Mouse (Mus musculus) forebrain, postnatal 0 days (tissue): ENCODE data around the gene Fxyd1. TPM values are rescaled to one million over a fixed set of nuclear protein-coding genes. Genes with fewer than 3 reads are reported as not detected.

Experiments used
- ATAC-seq: fragments of 200-750 bp; cut with Nextera tagmentation; 2 replicates; pipeline ENCODE4 v1.8.0; 2017; ENCODE audit warnings: mild to moderate bottlenecking, moderate library complexity
- DNase-seq: peaks from one replicate; pipeline ENCODE4 v3.0.0-alpha.2; 2015
- H3K27ac ChIP-seq: fragments of 300-500 bp; sonication (generic); 2 replicates; pipeline ENCODE4 v1.5.1; 2014; ENCODE audit warnings: low read depth, mild to moderate bottlenecking, antibody characterized with exemption, low read length, moderate library complexity, mixed read lengths
- H3K27me3 ChIP-seq: fragments of 300-500 bp; sonication (generic); 2 replicates; pipeline ENCODE4 v1.6.1; 2014; ENCODE audit warnings: mild to moderate bottlenecking, low read length, mixed read lengths; ENCODE audit not compliant: insufficient read depth
- H3K36me3 ChIP-seq: fragments of 300-500 bp; sonication (generic); 2 replicates; pipeline ENCODE4 v1.6.1; 2014; ENCODE audit warnings: mild to moderate bottlenecking, moderate library complexity; ENCODE audit not compliant: insufficient read depth
- H3K4me1 ChIP-seq: fragments of 300-500 bp; sonication (generic); 2 replicates; pipeline ENCODE4 v1.6.1; 2014; ENCODE audit warnings: antibody characterized with exemption; ENCODE audit not compliant: insufficient read depth
- H3K4me2 ChIP-seq: fragments of 300-500 bp; sonication (generic); 2 replicates; pipeline ENCODE4 v1.6.1; 2014; ENCODE audit warnings: low read depth, mild to moderate bottlenecking, moderate library complexity
- H3K4me3 ChIP-seq: fragments of 300-500 bp; sonication (generic); 2 replicates; pipeline ENCODE4 v1.5.1; 2014; ENCODE audit warnings: low read depth, low read length, mixed read lengths
- H3K9ac ChIP-seq: fragments of 300-500 bp; sonication (generic); 2 replicates; pipeline ENCODE4 v1.6.1; 2014; ENCODE audit warnings: mild to moderate bottlenecking
- H3K9me3 ChIP-seq: fragments of 300-500 bp; sonication (generic); 2 replicates; pipeline ENCODE4 v1.6.1; 2016; ENCODE audit warnings: low read length
- CTCF ChIP-seq: sonication (generic); IDR thresholded peaks from 2 replicates; pipeline ENCODE4 v1.5.1; 2016; ENCODE audit warnings: antibody characterized with exemption, control low read depth, low read depth
- WGBS: fragments of 180-500 bp; shearing (Covaris S2); extraction: QIAGEN DNeasy Blood & Tissue Kit; methylation state at CpG from one replicate; pipeline ENCODE4 v1.1.7; 2014; 5-methylcytosine and 5-hydroxymethylcytosine counted together
- polyA plus RNA-seq: library from polyadenylated mRNA; unstranded; fragments of >200 nt; fragmentation: Nextera tagmentation; extraction: Ambion mirVana; gene quantifications from 2 replicates; pipeline ENCODE4 v1.2.1, GENCODE M21; 2015
- total RNA-seq: library from RNA; depleted of rRNA; stranded (reverse); fragments of >200 nt; gene quantifications from 2 replicates; pipeline ENCODE4 v1.2.3, GENCODE M21; 2014; rRNA removed

Gene Fxyd1
- total RNA-seq (14.9 and 19.5 TPM in 2 replicates), polyA plus RNA-seq (56.8 and 66.3 TPM in 2 replicates)

DNA sequence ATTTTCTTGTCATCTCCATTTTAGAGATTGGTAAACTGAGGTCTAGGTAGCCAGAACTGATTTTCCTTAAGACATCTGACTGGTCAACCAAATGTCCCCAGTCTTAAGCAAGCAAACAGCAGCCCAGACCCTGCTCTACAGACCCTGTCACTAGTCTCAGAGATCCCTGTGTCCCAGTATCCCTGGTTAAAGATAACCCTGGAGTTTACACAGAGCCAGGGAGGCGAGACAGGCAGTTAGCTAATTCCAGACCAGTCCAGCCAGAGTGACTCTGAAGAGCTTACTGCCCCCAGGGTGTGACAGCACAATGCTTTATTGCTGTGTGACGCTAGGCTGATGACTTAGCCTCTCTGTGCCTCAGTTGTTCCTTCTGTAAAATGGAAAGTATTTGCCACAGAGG lies at the start of gene Fxyd1:
Fxyd1 (minus strand) TSS at position 129 of the 400 bp plus-strand sequence.
- H3K4me1 ChIP-seq: peaks cover 8% of the 10 kb centered on the region; the same call in 1 of the 2 replicates
- TF ChIP-seq CTCF: no peak
- 78% methylated on average over 2 of the region's 2 CpGs for WGBS
- DNase-seq (no peak), ATAC-seq (no peak)
- no peak within 1 kb of the TSS for H3K9ac ChIP-seq
- no peak within 1 kb of the TSS for H3K4me2 ChIP-seq
- no peak within 1 kb of the TSS for H3K27ac ChIP-seq
- no peaks in the 10 kb centered on the region for H3K36me3 ChIP-seq
- no peak within 1 kb of the TSS for H3K4me3 ChIP-seq
- no peaks in the 10 kb centered on the region for H3K9me3 ChIP-seq
- H3K27me3 ChIP-seq: peaks cover 5% of the 10 kb centered on the region

DNA sequence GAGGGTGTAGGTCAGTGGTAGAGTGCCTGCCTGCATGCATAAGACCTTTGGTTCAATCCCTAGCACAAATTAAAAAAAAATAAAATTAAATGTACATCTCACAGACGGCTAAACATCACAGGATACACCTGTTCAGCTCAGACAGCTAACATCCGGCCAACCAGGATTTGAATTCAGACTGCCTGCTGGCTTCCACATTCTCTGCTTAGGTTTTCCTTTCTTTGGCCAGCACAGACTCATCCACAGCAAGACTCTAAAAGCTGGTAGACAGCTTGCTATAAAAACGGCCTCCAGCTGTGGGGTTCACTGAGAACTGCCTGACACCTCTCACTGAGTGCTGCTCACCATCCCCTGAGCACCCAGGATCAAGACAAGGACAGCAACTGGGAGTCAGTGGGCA lies 49.2 kb upstream of the Fxyd1 start:
- Histone ChIP-seq H3K9ac (no peak overlapping the region), H3K27me3 (no peaks in the 10 kb centered on the region), H3K4me1 (no peaks in the 10 kb centered on the region), H3K9me3 (no peaks in the 10 kb centered on the region), H3K36me3 (no peaks in the 10 kb centered on the region), H3K4me3 (no peak overlapping the region), H3K4me2 (no peak overlapping the region), H3K27ac (no peak overlapping the region)
- TF ChIP-seq CTCF: no peak
- ATAC-seq: no peak
- WGBS: 67% methylated on average over 3 of the region's 3 CpGs
- DNase-seq: no peak

DNA sequence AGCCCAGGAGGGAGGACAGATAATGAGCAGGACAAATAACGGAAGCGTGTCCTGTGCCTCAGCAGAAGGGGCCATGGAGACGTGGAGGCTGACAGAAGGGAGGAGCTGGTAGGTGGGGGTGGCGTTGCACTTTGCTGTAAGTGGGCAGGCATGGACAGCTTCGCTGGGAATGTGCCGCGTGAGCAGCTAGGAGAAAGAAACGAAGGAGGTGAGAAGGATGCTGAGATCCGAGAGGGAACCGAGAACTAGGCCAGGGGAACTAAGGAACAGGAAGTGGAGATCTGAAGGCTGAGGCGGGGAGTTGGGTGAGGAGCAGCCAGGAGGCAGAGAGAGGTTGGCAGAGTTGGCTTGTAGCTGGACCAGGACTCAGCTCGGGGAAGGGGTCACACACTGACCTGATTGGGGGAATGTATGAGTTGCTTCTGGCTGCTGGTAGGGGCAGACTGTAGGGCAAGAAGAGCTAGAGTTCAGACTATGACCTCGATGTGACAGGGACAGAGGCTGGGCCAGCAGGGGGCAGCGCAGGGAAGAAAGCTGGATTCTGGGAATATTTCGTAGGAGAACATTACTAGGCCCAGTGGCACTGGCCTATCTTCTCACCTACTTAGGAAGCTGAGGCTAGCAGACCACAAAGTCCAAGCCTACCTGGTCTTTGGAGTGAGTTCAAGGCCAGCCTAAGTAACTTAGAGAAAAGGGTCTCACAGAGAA lies 48.2 kb upstream of the Fxyd1 start:
- no peak for ATAC-seq
- peak; percentile 52 for TF ChIP-seq CTCF
- Histone ChIP-seq H3K4me2 (no peak overlapping the region), H3K4me3 (no peak overlapping the region), H3K27me3 (no peaks in the 10 kb centered on the region), H3K9me3 (no peaks in the 10 kb centered on the region), H3K4me1 (no peaks in the 10 kb centered on the region), H3K9ac (no peak overlapping the region), H3K27ac (no peak overlapping the region), H3K36me3 (no peaks in the 10 kb centered on the region)
- WGBS: 70% methylated on average over 15 of the region's 15 CpGs
- DNase-seq: no peak

DNA sequence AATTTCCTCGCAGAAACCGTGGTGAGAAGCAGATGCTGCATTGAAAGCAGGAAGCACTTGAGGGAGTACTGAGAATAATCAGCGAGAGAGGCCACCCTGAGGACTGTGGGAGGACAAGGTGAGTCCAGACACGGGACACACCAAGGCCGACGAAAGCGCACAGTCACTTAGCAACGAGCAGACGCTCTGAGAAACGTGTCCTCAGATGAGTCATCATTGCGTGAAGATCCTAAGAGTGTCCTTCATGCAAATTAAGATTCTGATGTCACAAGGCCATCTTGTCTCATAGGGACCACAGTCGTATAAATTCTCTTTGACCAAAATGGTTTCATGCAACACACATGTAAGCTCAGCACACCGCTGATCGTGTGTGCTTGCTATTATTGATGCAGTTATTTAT lies 43.8 kb upstream of the Fxyd1 start:
- no peaks in the 10 kb centered on the region for H3K27me3 ChIP-seq
- 85% methylated on average over 14 of the region's 14 CpGs for WGBS
- no peak for TF ChIP-seq CTCF
- H3K4me2 ChIP-seq: no peak overlapping the region
- H3K9me3 ChIP-seq: no peaks in the 10 kb centered on the region
- no peak overlapping the region for H3K9ac ChIP-seq
- no peaks in the 10 kb centered on the region for H3K4me1 ChIP-seq
- ATAC-seq (no peak), DNase-seq (no peak)
- no peak overlapping the region for H3K4me3 ChIP-seq
- no peak overlapping the region for H3K27ac ChIP-seq
- H3K36me3 ChIP-seq: no peaks in the 10 kb centered on the region

DNA sequence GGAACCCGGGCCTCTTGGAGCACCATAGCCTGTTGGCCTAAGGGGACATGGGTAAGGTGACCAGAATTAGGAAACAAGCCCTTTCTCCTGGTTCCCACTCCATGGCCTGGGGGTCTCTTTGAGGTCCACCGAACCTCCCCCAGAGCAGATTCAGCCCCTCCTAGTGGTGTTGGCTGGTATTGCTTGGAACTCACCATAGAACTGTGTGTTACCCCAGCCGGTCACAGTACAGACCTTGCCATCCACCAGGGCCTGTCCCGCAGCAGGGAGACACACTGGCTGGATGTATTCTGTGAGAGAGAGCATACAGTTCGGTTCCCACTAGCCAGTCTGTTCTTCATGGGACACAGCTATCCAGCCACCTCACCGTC lies 42.6 kb upstream of the Fxyd1 start:
- Histone ChIP-seq H3K9ac (no peak overlapping the region), H3K27ac (no peak overlapping the region), H3K27me3 (no peaks in the 10 kb centered on the region), H3K9me3 (no peaks in the 10 kb centered on the region), H3K4me3 (no peak overlapping the region), H3K4me2 (no peak overlapping the region), H3K4me1 (no peaks in the 10 kb centered on the region), H3K36me3 (no peaks in the 10 kb centered on the region)
- ATAC-seq (no peak), DNase-seq (no peak)
- 88% methylated on average over 6 of the region's 6 CpGs for WGBS
- TF ChIP-seq CTCF: 0 out of 2 replicates have a peak, but pooled peaks have one; percentile 14

DNA sequence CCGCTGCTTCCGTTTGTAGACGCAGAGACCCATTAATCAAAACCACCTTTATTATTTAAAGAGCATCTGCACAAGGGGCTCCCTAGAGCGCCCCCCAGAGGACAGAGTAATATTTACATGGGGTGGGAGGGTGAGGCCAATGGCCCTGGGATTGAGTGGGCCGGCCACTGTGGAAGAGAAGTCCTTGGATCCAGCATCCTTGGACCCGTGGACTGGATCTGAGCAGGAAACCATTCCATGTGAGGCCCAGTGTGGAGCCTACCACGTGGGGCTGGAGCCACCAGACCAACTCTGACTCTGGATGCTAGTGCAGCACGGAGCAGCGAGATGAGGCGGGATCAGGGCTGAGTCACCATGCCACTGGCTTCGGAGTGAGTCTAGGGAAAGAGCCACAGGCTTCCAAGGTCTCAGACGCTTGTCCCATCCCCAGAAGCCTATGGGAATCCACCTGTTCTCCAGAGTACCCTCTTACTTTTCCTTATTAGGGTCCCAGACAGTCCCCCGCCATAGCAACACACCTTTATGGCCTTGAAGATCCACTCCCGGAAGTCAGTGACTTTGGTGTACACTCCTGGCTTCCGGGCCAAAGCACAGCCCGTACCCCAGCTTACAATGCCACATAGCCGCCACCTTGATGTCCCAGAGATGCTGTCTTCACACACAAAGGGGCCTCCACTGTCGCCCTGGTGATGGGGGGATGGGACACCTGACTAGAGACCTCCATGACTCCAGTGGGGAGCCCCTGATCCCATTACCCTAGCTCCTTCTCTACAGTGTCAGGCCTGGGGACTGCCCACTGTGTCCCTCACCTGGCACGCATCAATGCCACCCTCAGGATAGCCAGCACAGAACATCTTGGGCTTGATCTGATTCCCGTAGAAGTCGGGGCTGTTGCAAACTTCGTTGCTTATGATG lies 42.0 kb upstream of the Fxyd1 start:
- no peak for ATAC-seq
- no peak for TF ChIP-seq CTCF

More for the DNA sequence above, 42.0 kb upstream of the Fxyd1 start:
- no peak for DNase-seq
- 81% methylated on average over 22 of the region's 22 CpGs for WGBS
- no peak overlapping the region for H3K4me2 ChIP-seq
- H3K27ac ChIP-seq: no peak overlapping the region
- H3K4me1 ChIP-seq: no peaks in the 10 kb centered on the region
- no peak overlapping the region for H3K4me3 ChIP-seq
- no peak overlapping the region for H3K9ac ChIP-seq
- no peaks in the 10 kb centered on the region for H3K27me3 ChIP-seq
- no peaks in the 10 kb centered on the region for H3K9me3 ChIP-seq
- no peaks in the 10 kb centered on the region for H3K36me3 ChIP-seq
